Mouse (Mus musculus) olfactory bulb, adult 2 months (tissue): ENCODE data around the gene Pilrb1. TPM values are rescaled to one million over a fixed set of nuclear protein-coding genes. Genes with fewer than 3 reads are reported as not detected.
"Not testable (repeated sequence)": the region's sequence is repeated elsewhere in the genome, so short reads cannot be mapped to it uniquely, and the experiment has no call there.

Source experiments
- H3K27ac ChIP-seq: fragments of 200-500 bp; 2 replicates; pipeline ENCODE4 v1.5.1; 2012; ENCODE audit warnings: low read depth, low read length; ENCODE audit not compliant: insufficient read depth
- H3K4me1 ChIP-seq: fragments of 200-500 bp; 2 replicates; pipeline ENCODE4 v1.6.1; 2012; ENCODE audit warnings: low read length; ENCODE audit not compliant: control insufficient read depth, insufficient read depth
- H3K4me3 ChIP-seq: fragments of 200-500 bp; 2 replicates; pipeline ENCODE4 v1.5.1; 2012; ENCODE audit warnings: mild to moderate bottlenecking, low read depth, low read length, moderate library complexity; ENCODE audit not compliant: insufficient read depth
- CTCF ChIP-seq: fragments of 200-500 bp; IDR thresholded peaks from 2 replicates; pipeline ENCODE4 v1.5.1; 2012; ENCODE audit warnings: low read depth, mild to moderate bottlenecking, low read length, moderate library complexity; ENCODE audit not compliant: insufficient read depth
- POLR2A ChIP-seq: fragments of 200-500 bp; IDR thresholded peaks from 2 replicates; pipeline ENCODE4 v1.6.1; 2012; ENCODE audit warnings: mild to moderate bottlenecking, low read depth, low read length, moderate library complexity; ENCODE audit not compliant: insufficient read depth
- WGBS: fragments of 180-500 bp; shearing (Covaris S2); methylation state at CpG from one replicate; pipeline ENCODE4 v1.1.7; 2018; 5-methylcytosine and 5-hydroxymethylcytosine counted together
- polyA plus RNA-seq: library from polyadenylated mRNA; stranded (reverse); fragments of >200 nt; gene quantifications from 2 replicates; pipeline ENCODE4 v1.2.4, GENCODE M21; 2012; ENCODE audit warnings: low replicate concordance; ENCODE audit not compliant: missing spikeins, insufficient read depth, insufficient read length

The Pilrb1 gene
- not detected in 2 replicates for polyA plus RNA-seq

- not testable (repeated sequence) for H3K27ac ChIP-seq, H3K4me1 ChIP-seq, H3K4me3 ChIP-seq
- WGBS, result 88% methylated on average over 2 of the region's 2 CpGs
Observed at GRCm38 (mm10) chr5:137857960-137858710, at the start of gene Pilrb1. Pilrb1 (minus strand) TSS chr5:137858106.

- no peak for TF ChIP-seq CTCF
- no peak for TF ChIP-seq POLR2A
- Histone ChIP-seq H3K27ac (no peak overlapping the region), H3K4me1 (no peaks in the 10 kb centered on the region), H3K4me3 (no peak overlapping the region)
- 49% methylated on average over 1 of the region's 1 CpGs for WGBS
Observed at GRCm38 (mm10) chr5:137897812-137898211, 39.9 kb upstream of the Pilrb1 start.

GRCm38 (mm10) chr5:137892954-137893353 is 35.0 kb upstream of the Pilrb1 start:
- H3K27ac ChIP-seq, result no peak overlapping the region
- no peak overlapping the region for H3K4me3 ChIP-seq
- TF ChIP-seq CTCF, result no peak
- TF ChIP-seq POLR2A, result no peak
- H3K4me1 ChIP-seq, result no peaks in the 10 kb centered on the region
- 45% methylated on average over 1 of the region's 1 CpGs for WGBS

GRCm38 (mm10) chr5:137887666-137888065 is 29.8 kb upstream of the Pilrb1 start:
- 100% methylated on average over 1 of the region's 1 CpGs for WGBS
- no peak overlapping the region for H3K27ac ChIP-seq
- no peak for TF ChIP-seq POLR2A
- TF ChIP-seq CTCF, result no peak
- no peak overlapping the region for H3K4me3 ChIP-seq
- H3K4me1 ChIP-seq, result no peaks in the 10 kb centered on the region

- Histone ChIP-seq H3K4me1 (no peaks in the 10 kb centered on the region), H3K4me3 (no peak overlapping the region), H3K27ac (no peak overlapping the region)
- WGBS, result 2% methylated on average over 2 of the region's 2 CpGs
- TF ChIP-seq POLR2A (no peak), CTCF (no peak)
Observed at GRCm38 (mm10) chr5:137885894-137886293, 28.0 kb upstream of the Pilrb1 start.

GRCm38 (mm10) chr5:137883345-137883744 is 25.4 kb upstream of the Pilrb1 start:
- Histone ChIP-seq H3K4me3 (no peak overlapping the region), H3K27ac (no peak overlapping the region), H3K4me1 (no peaks in the 10 kb centered on the region)
- 85% methylated on average over 3 of the region's 3 CpGs for WGBS
- TF ChIP-seq CTCF (no peak), POLR2A (no peak)

GRCm38 (mm10) chr5:137882922-137883321 is 25.0 kb upstream of the Pilrb1 start:
- 80% methylated on average over 4 of the region's 4 CpGs for WGBS
- TF ChIP-seq CTCF, result no peak
- Histone ChIP-seq H3K4me3 (no peak overlapping the region), H3K4me1 (no peaks in the 10 kb centered on the region), H3K27ac (no peak overlapping the region)

GRCm38 (mm10) chr5:137877860-137878259 is 20.0 kb upstream of the Pilrb1 start:
- Histone ChIP-seq H3K4me3 (no peak overlapping the region), H3K4me1 (no peaks in the 10 kb centered on the region), H3K27ac (no peak overlapping the region)
- WGBS, result 56% methylated on average over 2 of the region's 2 CpGs
- TF ChIP-seq CTCF (no peak), POLR2A (no peak)

- no peak overlapping the region for H3K27ac ChIP-seq
- no peaks in the 10 kb centered on the region for H3K4me1 ChIP-seq
- no peak for TF ChIP-seq POLR2A
- TF ChIP-seq CTCF, result no peak
- WGBS, result 74% methylated on average over 2 of the region's 2 CpGs
- no peak overlapping the region for H3K4me3 ChIP-seq
Observed at GRCm38 (mm10) chr5:137875054-137875453, 17.1 kb upstream of the Pilrb1 start.

- H3K4me1 ChIP-seq, H3K27ac ChIP-seq, H3K4me3 ChIP-seq: not testable (repeated sequence)
- WGBS, result 46% methylated on average over 1 of the region's 1 CpGs
Observed at GRCm38 (mm10) chr5:137872381-137872702, 14.4 kb upstream of the Pilrb1 start.

GRCm38 (mm10) chr5:137871644-137872380 is 13.9 kb upstream of the Pilrb1 start, which contains the start of gene Pilrb2:
Pilrb2 (minus strand) TSS chr5:137871815.
- 68% methylated on average over 3 of the region's 3 CpGs for WGBS
- H3K4me1 ChIP-seq, H3K4me3 ChIP-seq, H3K27ac ChIP-seq: not testable (repeated sequence)

GRCm38 (mm10) chr5:137868600-137868999 is 10.7 kb upstream of the Pilrb1 start:
- H3K4me1 ChIP-seq, H3K27ac ChIP-seq, H3K4me3 ChIP-seq: not testable (repeated sequence)
- whole genome bisulfite sequencing, result 75% methylated on average over 2 of the region's 2 CpGs

- H3K4me1 ChIP-seq, H3K27ac ChIP-seq, H3K4me3 ChIP-seq: not testable (repeated sequence)
- 78% methylated on average over 1 of the region's 1 CpGs for WGBS
Observed at GRCm38 (mm10) chr5:137864008-137864407, 6.1 kb upstream of the Pilrb1 start.

- not testable (repeated sequence) for H3K4me1 ChIP-seq, H3K4me3 ChIP-seq, H3K27ac ChIP-seq
- WGBS, result 74% methylated on average over 5 of the region's 5 CpGs
Observed at GRCm38 (mm10) chr5:137856870-137857269, 1.0 kb downstream of the Pilrb1 start.
